Mouse (Mus musculus): ENCODE results near the gene Cpm. TPM values are rescaled to one million over a fixed set of nuclear protein-coding genes. Genes with fewer than 3 reads are reported as not detected.

Cpm gene
- total and polyA plus RNA-seq, 3 experiments: 0.27 TPM; not detected in 2

- peaks cover 92% of the 10 kb centered on the region for H3K36me3 ChIP-seq (replicated peaks)
- H3K27me3 ChIP-seq (ENCODE audit: insufficient read depth, low read length): no peaks in the 10 kb centered on the region
- no peak for DNase-seq (ENCODE audit: low spot score)
- TF ChIP-seq TAL1 (conservative IDR thresholded peaks at IDR 0.05; ENCODE audit: low read depth, low read length) (no peak), CTCF (IDR thresholded peaks at IDR 0.05; ENCODE audit: low read depth, low read length) (no peak), POLR2AphosphoS5 (IDR thresholded peaks at IDR 0.05; ENCODE audit: insufficient replicate concordance, low read depth, low read length) (no peak), GATA2 (IDR thresholded peaks at IDR 0.05; ENCODE audit: borderline replicate concordance, low read depth, low read length) (no peak), GATA1 (IDR thresholded peaks at IDR 0.05; ENCODE audit: borderline replicate concordance, low read length) (no peak)
- H3K9me3 ChIP-seq (replicated peaks): no peaks in the 10 kb centered on the region
- ATAC-seq (ENCODE audit: extremely low read depth, insufficient number of reproducible peaks, low FRiP score, poor library complexity, severe bottlenecking): no peak
- no peak overlapping the region for H3K4me3 ChIP-seq (ENCODE audit: low read depth, low read length)
- no peaks in the 10 kb centered on the region; the same call in none of the 2 replicates for H3K4me1 ChIP-seq (ENCODE audit: insufficient read depth, low read depth, low read length)
Observed at GRCm38 (mm10) chr10:117696021-117696826, 66.9 kb downstream of the Cpm start.

GRCm38 (mm10) chr10:117696827-117697560 lies 67.7 kb downstream of the Cpm start:
- Histone ChIP-seq H3K27me3 (ENCODE audit: insufficient read depth, low read length) (no peaks in the 10 kb centered on the region), H3K36me3 (replicated peaks) (peaks cover 93% of the 10 kb centered on the region), H3K4me3 (ENCODE audit: low read depth, low read length) (no peak overlapping the region), H3K4me1 (ENCODE audit: insufficient read depth, low read depth, low read length) (no peaks in the 10 kb centered on the region; the same call in none of the 2 replicates), H3K9me3 (replicated peaks) (no peaks in the 10 kb centered on the region)
- no peak for DNase-seq (ENCODE audit: low spot score)
- no peak for ATAC-seq (ENCODE audit: extremely low read depth, insufficient number of reproducible peaks, low FRiP score, poor library complexity, severe bottlenecking)
- TF ChIP-seq TAL1 (conservative IDR thresholded peaks at IDR 0.05; ENCODE audit: low read depth, low read length): no peak
- TF ChIP-seq GATA2 (IDR thresholded peaks at IDR 0.05; ENCODE audit: borderline replicate concordance, low read depth, low read length): no peak
- TF ChIP-seq POLR2AphosphoS5 (IDR thresholded peaks at IDR 0.05; ENCODE audit: insufficient replicate concordance, low read depth, low read length): no peak
- TF ChIP-seq CTCF (IDR thresholded peaks at IDR 0.05; ENCODE audit: low read depth, low read length): no peak
- no peak for TF ChIP-seq GATA1 (IDR thresholded peaks at IDR 0.05; ENCODE audit: borderline replicate concordance, low read length)

GRCm38 (mm10) chr10:117697561-117698115 lies 68.3 kb downstream of the Cpm start:
- 0 out of 2 replicates have a peak, but pooled peaks have one; percentile 60 for ATAC-seq (ENCODE audit: extremely low read depth, insufficient number of reproducible peaks, low FRiP score, poor library complexity, severe bottlenecking)
- TF ChIP-seq CTCF (IDR thresholded peaks at IDR 0.05; ENCODE audit: low read depth, low read length) (no peak), GATA1 (IDR thresholded peaks at IDR 0.05; ENCODE audit: borderline replicate concordance, low read length) (no peak), TAL1 (conservative IDR thresholded peaks at IDR 0.05; ENCODE audit: low read depth, low read length) (no peak), GATA2 (IDR thresholded peaks at IDR 0.05; ENCODE audit: borderline replicate concordance, low read depth, low read length) (no peak), POLR2AphosphoS5 (IDR thresholded peaks at IDR 0.05; ENCODE audit: insufficient replicate concordance, low read depth, low read length) (no peak)
- H3K4me3 ChIP-seq (ENCODE audit: low read depth, low read length): no peak overlapping the region
- H3K9me3 ChIP-seq (replicated peaks): no peaks in the 10 kb centered on the region
- DNase-seq (ENCODE audit: low spot score): no peak
- H3K27me3 ChIP-seq (ENCODE audit: insufficient read depth, low read length): no peaks in the 10 kb centered on the region
- no peaks in the 10 kb centered on the region; the same call in none of the 2 replicates for H3K4me1 ChIP-seq (ENCODE audit: insufficient read depth, low read depth, low read length)
- peaks cover 92% of the 10 kb centered on the region for H3K36me3 ChIP-seq (replicated peaks)

- TF ChIP-seq CTCF (IDR thresholded peaks at IDR 0.05; ENCODE audit: low read depth, low read length) (no peak), GATA1 (IDR thresholded peaks at IDR 0.05; ENCODE audit: borderline replicate concordance, low read length) (no peak), POLR2AphosphoS5 (IDR thresholded peaks at IDR 0.05; ENCODE audit: insufficient replicate concordance, low read depth, low read length) (no peak), TAL1 (conservative IDR thresholded peaks at IDR 0.05; ENCODE audit: low read depth, low read length) (no peak), GATA2 (IDR thresholded peaks at IDR 0.05; ENCODE audit: borderline replicate concordance, low read depth, low read length) (no peak)
- H3K36me3 ChIP-seq (replicated peaks): peaks cover 94% of the 10 kb centered on the region
- H3K4me1 ChIP-seq (ENCODE audit: insufficient read depth, low read depth, low read length): no peaks in the 10 kb centered on the region; the same call in none of the 2 replicates
Observed at GRCm38 (mm10) chr10:117698313-117699138, 69.2 kb downstream of the Cpm start.

GRCm38 (mm10) chr10:117699914-117700313 lies 70.6 kb downstream of the Cpm start:
- TF ChIP-seq GATA1 (IDR thresholded peaks at IDR 0.05; ENCODE audit: borderline replicate concordance, low read length) (no peak), CTCF (IDR thresholded peaks at IDR 0.05; ENCODE audit: low read depth, low read length) (no peak), GATA2 (IDR thresholded peaks at IDR 0.05; ENCODE audit: borderline replicate concordance, low read depth, low read length) (no peak), TAL1 (conservative IDR thresholded peaks at IDR 0.05; ENCODE audit: low read depth, low read length) (no peak), POLR2AphosphoS5 (IDR thresholded peaks at IDR 0.05; ENCODE audit: insufficient replicate concordance, low read depth, low read length) (no peak)
- DNase-seq (ENCODE audit: low spot score) (no peak), ATAC-seq (ENCODE audit: extremely low read depth, insufficient number of reproducible peaks, low FRiP score, poor library complexity, severe bottlenecking) (no peak)
- peaks cover 94% of the 10 kb centered on the region for H3K36me3 ChIP-seq (replicated peaks)
- no peaks in the 10 kb centered on the region for H3K27me3 ChIP-seq (ENCODE audit: insufficient read depth, low read length)
- H3K4me3 ChIP-seq (ENCODE audit: low read depth, low read length): no peak overlapping the region
- H3K9me3 ChIP-seq (replicated peaks): no peaks in the 10 kb centered on the region
- no peaks in the 10 kb centered on the region; the same call in none of the 2 replicates for H3K4me1 ChIP-seq (ENCODE audit: insufficient read depth, low read depth, low read length)

More at GRCm38 (mm10) chr10:117698313-117699138, 69.2 kb downstream of the Cpm start:
- ATAC-seq (ENCODE audit: extremely low read depth, insufficient number of reproducible peaks, low FRiP score, poor library complexity, severe bottlenecking) (no peak), DNase-seq (ENCODE audit: low spot score) (no peak)
- no peaks in the 10 kb centered on the region for H3K9me3 ChIP-seq (replicated peaks)
- H3K4me3 ChIP-seq (ENCODE audit: low read depth, low read length): no peak overlapping the region
- no peaks in the 10 kb centered on the region for H3K27me3 ChIP-seq (ENCODE audit: insufficient read depth, low read length)
